Mouse (Mus musculus) kidney, adult 2 months (tissue): Measurements from ENCODE around the gene D630003M21Rik.

Experiments used
- CTCF ChIP-seq: fragments of 200-500 bp; conservative IDR thresholded peaks from 2 replicates; pipeline ENCODE4 v1.5.1; 2011; ENCODE audit warnings: low read depth, mild to moderate bottlenecking, control low read depth, low read length, moderate library complexity, mixed read lengths; ENCODE audit not compliant: insufficient read depth, insufficient read length
- POLR2A ChIP-seq: fragments of 200-500 bp; IDR thresholded peaks from one replicate; pipeline ENCODE4 v1.6.1; 2011; ENCODE audit warnings: low read depth, low read length, control low read depth

DNA sequence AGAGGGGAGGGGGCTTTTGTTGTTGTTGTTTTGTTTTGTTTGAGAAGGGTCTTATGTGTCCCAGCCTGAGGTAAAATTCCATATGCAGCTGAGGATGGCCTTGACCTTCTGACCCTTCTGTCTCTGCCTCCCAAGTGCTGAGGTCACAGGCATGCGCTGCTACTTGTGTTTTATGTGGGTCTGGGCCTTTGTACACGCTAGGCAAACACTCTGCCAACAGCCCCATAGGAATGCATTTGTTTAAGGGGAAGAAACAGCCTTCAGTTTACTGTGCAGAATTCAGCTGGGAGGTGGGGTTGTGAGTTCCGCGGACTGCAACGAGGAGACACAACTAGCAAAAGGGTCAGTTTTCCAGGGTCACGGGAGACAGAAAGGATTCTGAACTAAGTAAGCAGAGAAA is 1.6 kb upstream of the D630003M21Rik start:
- TF ChIP-seq CTCF (no peak), POLR2A (no peak)
